Mouse (Mus musculus) neural tube, embryonic 14.5 days (tissue): ENCODE measurements around the gene Rbm5. TPM values are rescaled to one million over a fixed set of nuclear protein-coding genes. Genes with fewer than 3 reads are reported as not detected.

Experiments used
- ATAC-seq: fragments of 200-750 bp; cut with Nextera tagmentation; 2 replicates; pipeline ENCODE4 v1.8.0; 2017; ENCODE audit warnings: low read depth, mild to moderate bottlenecking, moderate TSS enrichment, moderate library complexity
- H3K27ac ChIP-seq: fragments of 300-500 bp; sonication (generic); 2 replicates; pipeline ENCODE4 v1.5.1; 2014; ENCODE audit warnings: low read depth, mild to moderate bottlenecking, control low read depth, low read length, moderate library complexity, mixed read lengths
- H3K27me3 ChIP-seq: fragments of 300-500 bp; sonication (generic); 2 replicates; pipeline ENCODE4 v1.6.1; 2014; ENCODE audit warnings: low read length; ENCODE audit not compliant: control insufficient read depth, insufficient read depth
- H3K36me3 ChIP-seq: fragments of 300-500 bp; sonication (generic); 2 replicates; pipeline ENCODE4 v1.6.1; 2014; ENCODE audit warnings: low read length, mixed read lengths; ENCODE audit not compliant: control insufficient read depth, insufficient read depth
- H3K4me1 ChIP-seq: fragments of 300-500 bp; sonication (generic); 2 replicates; pipeline ENCODE4 v1.6.1; 2014; ENCODE audit warnings: low read length; ENCODE audit not compliant: control insufficient read depth, insufficient read depth
- H3K4me2 ChIP-seq: fragments of 300-500 bp; sonication (generic); 2 replicates; pipeline ENCODE4 v1.6.1; 2014; ENCODE audit warnings: mild to moderate bottlenecking, low read depth, low read length, control low read depth
- H3K4me3 ChIP-seq: fragments of 300-500 bp; sonication (generic); 2 replicates; pipeline ENCODE4 v1.5.1; 2014; ENCODE audit warnings: low read depth, low read length, control low read depth, mixed read lengths
- H3K9ac ChIP-seq: fragments of 300-500 bp; sonication (generic); replicated peaks from 2 replicates; pipeline ENCODE4 v1.6.1; 2014; ENCODE audit warnings: low read depth, mild to moderate bottlenecking, control low read depth, low read length, mixed read lengths
- H3K9me3 ChIP-seq: fragments of 300-500 bp; sonication (generic); 2 replicates; pipeline ENCODE4 v1.6.1; 2016; ENCODE audit warnings: low read length; ENCODE audit not compliant: control insufficient read depth
- WGBS: fragments of 180-500 bp; shearing (Covaris S2); extraction: QIAGEN DNeasy Blood & Tissue Kit; methylation state at CpG from one replicate; pipeline ENCODE4 v1.1.7; 2014; 5-methylcytosine and 5-hydroxymethylcytosine counted together
- polyA plus RNA-seq: library from polyadenylated mRNA; unstranded; fragments of >200 nt; fragmentation: Nextera tagmentation; extraction: Ambion mirVana; gene quantifications from 2 replicates; pipeline ENCODE4 v1.2.1, GENCODE M21; 2014

The Rbm5 gene
- polyA plus RNA-seq, 1 experiment from 2014 or later = 237 TPM

GRCm38 (mm10) chr9:107690391-107690790 is 80.4 kb downstream of the Rbm5 start:
- Histone ChIP-seq H3K9me3 (no peaks in the 10 kb centered on the region), H3K27me3 (no peaks in the 10 kb centered on the region), H3K27ac (no peak overlapping the region), H3K4me1 (no peaks in the 10 kb centered on the region), H3K9ac (no peak overlapping the region), H3K4me3 (no peak overlapping the region), H3K36me3 (peaks cover 4% of the 10 kb centered on the region), H3K4me2 (no peak overlapping the region)
- no peak for ATAC-seq
- 87% methylated on average over 8 of the region's 8 CpGs for WGBS

Other genes with a start within 250 kb of the Rbm5 start
- gene Tmem115, start 237.1 kb downstream of the Rbm5 start, polyA plus RNA-seq = 47.7 and 48.7 TPM in 2 replicates
- gene Cyb561d2, start 228.8 kb downstream of the Rbm5 start, polyA plus RNA-seq = 42.2 and 46.7 TPM in 2 replicates
- 71.5 and 74.9 TPM in 2 replicates for gene Nprl2, start 228.8 kb downstream of the Rbm5 start, polyA plus RNA-seq
- 1.2 and 2.0 TPM in 2 replicates for gene Zmynd10, start 223.7 kb downstream of the Rbm5 start, polyA plus RNA-seq
- 34.1 and 34.9 TPM in 2 replicates for gene Rassf1, start 219.4 kb downstream of the Rbm5 start, polyA plus RNA-seq
- 111 and 126 TPM in 2 replicates for gene Tusc2, start 207.7 kb downstream of the Rbm5 start, polyA plus RNA-seq
- 60.3 and 70.0 TPM in 2 replicates for gene Hyal2, start 203.1 kb downstream of the Rbm5 start, polyA plus RNA-seq
- gene Hyal1, start 194.1 kb downstream of the Rbm5 start, polyA plus RNA-seq = 3.1 and 4.7 TPM in 2 replicates
- 13.3 and 15.6 TPM in 2 replicates for gene Naa80, start 192.1 kb downstream of the Rbm5 start, polyA plus RNA-seq
- gene Hyal3, start 190.2 kb downstream of the Rbm5 start, polyA plus RNA-seq = 1.5 and 2.1 TPM in 2 replicates
- gene Ifrd2, start 183.4 kb downstream of the Rbm5 start, polyA plus RNA-seq = 15.0 and 17.8 TPM in 2 replicates
- 2.8 and 5.3 TPM in 2 replicates for gene Sema3b, start 161.8 kb downstream of the Rbm5 start, polyA plus RNA-seq
- gene Gnai2, start 135.6 kb downstream of the Rbm5 start, polyA plus RNA-seq = 234 and 258 TPM in 2 replicates
- gene Slc38a3, start 101.5 kb downstream of the Rbm5 start, polyA plus RNA-seq = 31.3 and 36.6 TPM in 2 replicates
- 1.4 and 2.7 TPM in 2 replicates for gene Gnat1, start 91.3 kb downstream of the Rbm5 start, polyA plus RNA-seq
- 17.0 and 18.7 TPM in 2 replicates for gene Sema3f, start 60.5 kb downstream of the Rbm5 start, polyA plus RNA-seq
- 87.1 and 96.0 TPM in 2 replicates for gene Rbm6, start 102.2 kb upstream of the Rbm5 start, polyA plus RNA-seq
- 21.3 and 23.4 TPM in 2 replicates for gene Mon1a, start 117.2 kb upstream of the Rbm5 start, polyA plus RNA-seq
- gene Mst1r, start 135.9 kb upstream of the Rbm5 start, polyA plus RNA-seq = 0.51 and 1.5 TPM in 2 replicates
- gene Actl11, start 157.5 kb upstream of the Rbm5 start, polyA plus RNA-seq = not detected in 2 replicates
- 12.5 and 20.1 TPM in 2 replicates for gene Camkv, start 164.7 kb upstream of the Rbm5 start, polyA plus RNA-seq
- 5.1 and 5.7 TPM in 2 replicates for gene Traip, start 179.1 kb upstream of the Rbm5 start, polyA plus RNA-seq
- gene Uba7, start 204.5 kb upstream of the Rbm5 start, polyA plus RNA-seq = 2.0 and 8.2 TPM in 2 replicates
- 0.58 and 1.8 TPM in 2 replicates for gene Gm20661, start 212.1 kb upstream of the Rbm5 start, polyA plus RNA-seq
- gene Inka1, start 214.9 kb upstream of the Rbm5 start, polyA plus RNA-seq = 10.4 and 19.5 TPM in 2 replicates
- 1.2 and 4.5 TPM in 2 replicates for gene Cdhr4, start 221.5 kb upstream of the Rbm5 start, polyA plus RNA-seq
- gene Gm20662, start 225.4 kb upstream of the Rbm5 start, polyA plus RNA-seq = 0.94 TPM in 1 of 2 replicates, not detected in the other
- gene Ip6k1, start 231.5 kb upstream of the Rbm5 start, polyA plus RNA-seq = 53.6 and 63.5 TPM in 2 replicates